Comparison of ENCODE assay signal across 8 mouse cellular contexts in genomic region chr6:122339648-122340341, GRCm38 (mm10). TPM values are rescaled to one million over a fixed set of nuclear protein-coding genes. Genes with fewer than 3 reads are reported as not detected.
DNase-seq lines count a peak whose midpoint lies in the region; ATAC-seq lines count a peak whose summit lies in the region.

No protein-coding gene starts in this region.

- H3K27me3 ChIP-seq in hindbrain, embryonic 12.5 days, result no peaks in the 10 kb centered on the region

- H3K4me3 ChIP-seq in hindbrain, embryonic 12.5 days, result peak overlapping the region; percentile 84

- H3K9ac ChIP-seq in hindbrain, embryonic 12.5 days, result peak overlapping the region; percentile 90

- H3K36me3 ChIP-seq in hindbrain, embryonic 12.5 days, result peaks cover 12% of the 10 kb centered on the region

- DNase-seq in NIH3T3 (ENCODE audit: low read depth), result peak; percentile 95
- peak; percentile 80 for DNase-seq in cerebellum, adult 9-10 months
- peak; percentile 66 to 86 for DNase-seq in frontal cortex, postnatal 10 days (ENCODE audit: low spot score in 2 of 2)
- peak; percentile 83 for DNase-seq in layer of hippocampus, postnatal 14 days (ENCODE audit: low spot score in 2 of 2)
- DNase-seq in lung, postnatal 14 days, result peak; percentile 90
- peak; percentile 68 for DNase-seq in retina, adult 2 months (ENCODE audit: low read depth, low spot score)
- peak; percentile 89 for DNase-seq in thymus, postnatal 25 days

- peak overlapping the region; percentile 98 for H3K27ac ChIP-seq in hindbrain, embryonic 12.5 days

- H3K4me2 ChIP-seq in hindbrain, embryonic 12.5 days (replicated peaks), result peak overlapping the region; percentile 70

- ATAC-seq in hindbrain, embryonic 12.5 days (ENCODE audit: low FRiP score), result peak; percentile 91

- H3K4me1 ChIP-seq in hindbrain, embryonic 12.5 days, result peaks cover 18% of the 10 kb centered on the region

- WGBS in hindbrain, embryonic 12.5 days, result 1% methylated on average over 39 of the region's 71 CpGs

- no peaks in the 10 kb centered on the region for H3K9me3 ChIP-seq in hindbrain, embryonic 12.5 days (replicated peaks)

RNA-seq across cellular contexts. Expression of gene Phc1, which starts 0.6 kb away (rescaled TPM):
- 34.9 and 40.5 TPM in 2 replicates for polyA plus RNA-seq in hindbrain, embryonic 12.5 days (2016; fragmentation: Nextera tagmentation; extraction: Ambion mirVana)
- total RNA-seq in layer of hippocampus, postnatal 14 days (2021), result 10 to 100 TPM; 61.8 to 64.9 TPM

RNA-seq across cellular contexts. Expression of gene M6pr, which starts 31.3 kb away (rescaled TPM):
- polyA plus RNA-seq in hindbrain, embryonic 12.5 days (2016; fragmentation: Nextera tagmentation; extraction: Ambion mirVana), result 68.7 and 70.4 TPM in 2 replicates
- total RNA-seq in layer of hippocampus, postnatal 14 days (2021), result 10 to 100 TPM; 55.3 to 57.5 TPM

RNA-seq across cellular contexts. Expression of gene Klrg1, which starts 57.1 kb away (rescaled TPM):
- 0.14 and 0.33 TPM in 2 replicates for polyA plus RNA-seq in hindbrain, embryonic 12.5 days (2016; fragmentation: Nextera tagmentation; extraction: Ambion mirVana)
- total RNA-seq in layer of hippocampus, postnatal 14 days (2021), result under 1 TPM; 0.26 to 0.39 TPM

Comparison
In these comparisons a context has a peak if more than half of its experiments do, and no peak if none do; other contexts are left out.
1. Peak in every context shown above with its lines: DNase-seq, ATAC-seq, H3K4me3 ChIP-seq and H3K27ac ChIP-seq.